Mouse (Mus musculus): ENCODE data around the gene Kcnma1. TPM values are rescaled to one million over a fixed set of nuclear protein-coding genes. Genes with fewer than 3 reads are reported as not detected.

The Kcnma1 gene
- 18.7 and 19.5 TPM in 2 replicates for polyA plus RNA-seq (2015; fragmentation: Nextera tagmentation; extraction: Ambion mirVana)

DNA sequence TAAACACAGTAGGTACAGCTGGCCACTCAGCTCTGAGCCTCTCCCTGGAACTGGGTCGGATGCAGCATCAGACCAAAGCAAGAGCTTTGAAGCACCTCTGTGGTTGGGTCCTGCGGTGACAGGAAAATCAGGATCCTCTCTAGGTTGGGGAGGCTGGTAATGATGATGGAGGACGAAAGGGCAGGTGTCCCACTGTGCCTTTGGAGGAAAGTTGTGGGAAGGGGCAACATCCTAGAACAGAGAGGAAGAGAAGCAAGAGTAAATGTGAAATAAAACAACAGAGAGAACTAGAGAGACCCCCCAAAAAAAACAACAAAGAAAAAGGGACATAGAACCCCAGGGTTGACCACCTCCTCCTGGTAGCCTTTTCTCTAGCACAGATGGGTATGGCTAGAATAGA lies at the start of gene Kcnma1:
Gene Kcnma1 (minus strand): TSS at position 101 of the 400 bp plus-strand sequence.
- no peak for ATAC-seq (replicated peaks)
- Histone ChIP-seq H3K9me3 (no peaks in the 10 kb centered on the region), H3K36me3 (replicated peaks) (no peaks in the 10 kb centered on the region), H3K9ac (no peak within 1 kb of the TSS), H3K4me3 (no peak within 1 kb of the TSS), H3K27ac (no peak within 1 kb of the TSS), H3K4me2 (no peak within 1 kb of the TSS), H3K4me1 (no peaks in the 10 kb centered on the region), H3K27me3 (replicated peaks) (peaks cover 2% of the 10 kb centered on the region)
- 63% methylated on average over 3 of the region's 3 CpGs for WGBS

DNA sequence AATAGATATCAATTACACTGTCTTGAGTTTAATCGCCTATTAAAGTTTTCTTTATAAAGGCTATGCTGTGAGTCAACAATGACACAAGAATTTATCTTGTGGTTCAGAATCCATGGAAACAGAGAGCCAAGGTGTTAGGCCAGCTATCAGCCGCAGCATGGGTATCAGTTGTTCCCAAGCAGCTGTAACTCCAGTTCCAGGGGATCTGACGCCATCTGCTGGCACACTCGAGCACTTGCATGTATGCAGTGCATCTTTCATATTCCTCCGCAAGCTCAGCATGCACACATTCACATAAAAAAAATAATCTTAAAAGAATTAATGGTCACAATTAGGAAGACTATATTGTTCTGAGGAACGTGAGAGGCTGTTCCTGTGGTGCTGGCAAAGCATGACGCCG lies 45.5 kb upstream of the Kcnma1 start:
- no peaks in the 10 kb centered on the region for H3K36me3 ChIP-seq (replicated peaks)
- H3K9me3 ChIP-seq: no peaks in the 10 kb centered on the region
- no peaks in the 10 kb centered on the region for H3K27me3 ChIP-seq (replicated peaks)
- no peak overlapping the region for H3K4me2 ChIP-seq
- no peak overlapping the region for H3K9ac ChIP-seq
- H3K27ac ChIP-seq: no peak overlapping the region
- WGBS: 34% methylated on average over 8 of the region's 8 CpGs
- no peaks in the 10 kb centered on the region for H3K4me1 ChIP-seq
- ATAC-seq (replicated peaks): no peak
- H3K4me3 ChIP-seq: no peak overlapping the region

DNA sequence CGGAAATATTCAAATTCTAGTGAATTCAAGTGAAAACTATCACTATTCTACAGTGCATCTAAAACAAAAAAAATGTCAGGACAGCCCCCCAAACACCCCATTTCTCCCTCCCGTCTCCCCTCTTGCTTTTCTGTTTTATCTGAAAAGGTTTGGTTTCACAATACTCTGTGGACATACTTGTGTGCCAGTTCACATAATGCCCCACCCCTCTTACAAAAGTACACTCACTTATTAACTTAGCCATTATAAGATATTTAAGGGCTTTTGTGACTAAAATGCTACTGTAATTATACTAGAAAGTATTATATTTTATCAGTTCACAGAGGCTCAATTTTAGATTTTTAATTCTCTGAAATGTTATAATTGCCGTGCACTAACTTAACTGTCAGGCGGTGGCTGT lies 45.0 kb upstream of the Kcnma1 start:
- Histone ChIP-seq H3K4me3 (no peak overlapping the region), H3K27me3 (replicated peaks) (no peaks in the 10 kb centered on the region), H3K9ac (no peak overlapping the region), H3K4me2 (no peak overlapping the region), H3K4me1 (no peaks in the 10 kb centered on the region), H3K27ac (no peak overlapping the region), H3K9me3 (no peaks in the 10 kb centered on the region), H3K36me3 (replicated peaks) (no peaks in the 10 kb centered on the region)
- 84% methylated on average over 4 of the region's 4 CpGs for WGBS
- no peak for ATAC-seq (replicated peaks)

DNA sequence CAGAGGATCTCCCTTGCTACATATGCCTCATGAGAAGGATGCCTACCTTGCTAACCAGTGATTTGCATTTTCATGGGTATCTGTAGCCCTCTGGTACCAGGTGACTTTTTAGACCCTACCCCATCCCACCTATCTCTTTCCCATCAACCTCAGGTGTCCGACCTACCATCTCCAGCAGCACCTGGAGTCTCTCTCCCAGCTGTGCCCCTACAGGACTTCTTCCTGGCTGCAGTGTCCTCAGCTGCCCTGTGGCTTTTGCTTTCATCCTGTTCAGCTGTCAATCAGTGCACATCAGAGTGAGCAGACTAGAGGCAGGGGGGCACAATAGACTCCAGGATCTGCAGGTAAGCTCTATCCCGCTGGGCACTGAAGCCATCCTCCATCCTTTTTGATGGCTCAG lies 37.5 kb upstream of the Kcnma1 start:
- H3K4me2 ChIP-seq: no peak overlapping the region
- no peak overlapping the region for H3K4me3 ChIP-seq
- no peak for ATAC-seq (replicated peaks)
- no peaks in the 10 kb centered on the region for H3K27me3 ChIP-seq (replicated peaks)
- no peak overlapping the region for H3K9ac ChIP-seq
- H3K4me1 ChIP-seq: no peaks in the 10 kb centered on the region
- H3K36me3 ChIP-seq (replicated peaks): no peaks in the 10 kb centered on the region
- WGBS: 81% methylated on average over 2 of the region's 2 CpGs
- no peak overlapping the region for H3K27ac ChIP-seq
- no peaks in the 10 kb centered on the region for H3K9me3 ChIP-seq

DNA sequence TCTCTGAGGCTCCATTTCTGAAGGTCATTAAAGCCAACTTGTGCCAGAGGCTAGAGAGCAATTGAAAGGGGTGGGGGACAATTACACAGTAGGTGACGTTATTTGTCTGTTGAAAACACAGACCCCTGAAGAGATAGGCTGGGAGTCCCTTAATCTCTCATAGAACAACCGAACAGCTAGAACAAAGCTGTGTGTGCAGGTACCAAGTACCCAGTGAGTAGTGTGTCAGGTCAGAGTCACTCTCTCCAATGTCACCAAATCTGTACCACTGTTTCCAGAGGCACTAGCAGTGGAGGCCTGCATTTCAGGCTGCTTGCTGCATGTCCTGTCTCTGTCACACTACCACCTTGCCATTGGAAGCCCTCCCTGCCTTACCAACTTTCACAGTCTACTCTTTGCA lies 22.3 kb upstream of the Kcnma1 start:
- Histone ChIP-seq H3K27me3 (replicated peaks) (no peaks in the 10 kb centered on the region), H3K4me1 (peaks cover 8% of the 10 kb centered on the region; the same call in 1 of the 2 replicates), H3K27ac (no peak overlapping the region), H3K4me3 (no peak overlapping the region), H3K9ac (no peak overlapping the region), H3K9me3 (no peaks in the 10 kb centered on the region), H3K4me2 (no peak overlapping the region), H3K36me3 (replicated peaks) (no peaks in the 10 kb centered on the region)
- no peak for ATAC-seq (replicated peaks)
- WGBS: 32% methylated on average over 2 of the region's 2 CpGs

DNA sequence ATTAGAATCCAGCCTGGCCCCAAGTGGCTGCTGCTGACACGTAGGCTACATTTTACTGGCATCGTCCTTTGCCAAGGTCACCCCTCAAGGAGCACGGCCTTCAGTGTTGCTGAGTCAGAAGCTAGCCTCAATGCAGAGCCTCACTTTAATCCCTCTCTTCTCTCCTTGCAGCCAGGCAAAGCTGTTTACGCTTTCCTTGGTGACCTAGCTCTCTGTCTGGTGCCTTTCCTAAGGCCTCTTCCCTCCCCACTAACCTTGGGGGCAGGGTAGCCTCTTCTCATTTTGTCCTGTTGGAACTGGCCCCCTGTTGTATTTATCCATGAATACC lies 21.9 kb upstream of the Kcnma1 start:
- H3K4me2 ChIP-seq: no peak overlapping the region
- no peak for ATAC-seq (replicated peaks)
- H3K36me3 ChIP-seq (replicated peaks): no peaks in the 10 kb centered on the region
- no peak overlapping the region for H3K27ac ChIP-seq
- WGBS: 19% methylated on average over 4 of the region's 4 CpGs
- no peaks in the 10 kb centered on the region for H3K9me3 ChIP-seq
- peaks cover 8% of the 10 kb centered on the region; the same call in 1 of the 2 replicates for H3K4me1 ChIP-seq
- H3K27me3 ChIP-seq (replicated peaks): no peaks in the 10 kb centered on the region
- H3K4me3 ChIP-seq: no peak overlapping the region
- H3K9ac ChIP-seq: no peak overlapping the region

DNA sequence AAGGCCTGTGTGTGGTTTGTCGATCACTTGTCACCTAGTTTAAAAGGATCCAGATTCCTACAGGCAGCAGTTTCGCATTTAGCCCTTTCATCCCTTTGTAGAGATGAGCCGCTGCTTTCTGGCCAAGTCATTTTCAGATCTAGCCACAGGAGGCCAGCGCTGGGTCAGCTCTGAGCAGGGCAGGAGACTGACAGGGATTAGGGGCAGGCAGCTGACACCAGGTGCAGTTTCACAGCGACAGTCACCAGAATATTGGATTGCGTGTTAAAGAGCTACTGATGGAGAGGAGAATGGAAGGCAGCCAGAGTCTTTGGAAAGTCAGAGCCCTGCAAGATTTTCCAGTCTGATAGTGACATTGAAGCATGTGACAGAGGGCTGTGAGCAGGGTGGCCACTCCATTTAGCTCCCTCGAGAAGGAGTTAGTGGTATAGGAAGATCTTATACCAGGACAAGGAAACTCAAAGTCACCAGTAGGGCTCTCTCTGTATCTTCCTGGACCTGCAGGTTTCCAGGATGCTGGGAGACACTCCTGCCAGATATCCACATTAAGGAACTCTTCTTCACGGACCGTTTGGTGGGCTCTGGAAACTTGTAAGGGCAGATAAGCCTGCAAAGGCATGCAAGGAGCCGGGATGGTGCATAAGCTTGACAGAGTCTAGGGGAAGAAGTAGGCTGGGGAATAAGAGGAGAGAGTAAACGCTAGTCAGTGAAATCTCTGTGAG lies 21.4 kb upstream of the Kcnma1 start:
- H3K4me1 ChIP-seq: peaks cover 8% of the 10 kb centered on the region; the same call in 1 of the 2 replicates
- H3K9ac ChIP-seq: no peak overlapping the region
- ATAC-seq (replicated peaks): no peak
- H3K9me3 ChIP-seq: no peaks in the 10 kb centered on the region
- WGBS: 12% methylated on average over 11 of the region's 11 CpGs
- H3K36me3 ChIP-seq (replicated peaks): no peaks in the 10 kb centered on the region
- no peak overlapping the region for H3K27ac ChIP-seq
- H3K4me3 ChIP-seq: no peak overlapping the region
- no peaks in the 10 kb centered on the region for H3K27me3 ChIP-seq (replicated peaks)
- H3K4me2 ChIP-seq: no peak overlapping the region

DNA sequence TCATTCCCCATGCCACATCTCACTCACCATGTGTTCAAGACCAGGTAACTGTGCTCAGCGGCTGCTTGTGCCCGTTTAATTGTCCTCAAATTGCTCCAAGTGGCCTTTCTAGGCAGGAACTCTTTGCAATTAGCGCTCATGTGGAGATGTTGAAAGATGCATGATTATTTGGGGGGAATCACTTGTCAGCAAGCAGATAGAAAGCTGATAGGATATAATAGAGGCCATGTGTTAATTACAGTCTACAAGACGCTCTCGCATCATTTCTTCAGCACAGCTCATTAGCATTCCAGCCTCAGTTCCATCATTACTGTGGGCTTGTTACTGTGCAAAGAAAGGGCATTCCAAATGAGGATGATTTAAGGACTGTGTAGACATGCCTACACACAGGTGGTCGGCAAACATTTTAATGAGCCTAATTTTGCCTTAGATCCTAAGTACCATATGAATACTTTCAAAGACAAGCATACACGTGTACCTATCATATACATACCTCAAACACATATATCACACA lies 18.6 kb upstream of the Kcnma1 start:
- no peak for ATAC-seq (replicated peaks)
- Histone ChIP-seq H3K36me3 (replicated peaks) (no peaks in the 10 kb centered on the region), H3K4me3 (no peak overlapping the region), H3K9me3 (no peaks in the 10 kb centered on the region), H3K4me1 (peaks cover 8% of the 10 kb centered on the region; the same call in 1 of the 2 replicates), H3K9ac (no peak overlapping the region), H3K4me2 (no peak overlapping the region), H3K27me3 (replicated peaks) (no peaks in the 10 kb centered on the region), H3K27ac (no peak overlapping the region)
- WGBS: 79% methylated on average over 7 of the region's 7 CpGs

DNA sequence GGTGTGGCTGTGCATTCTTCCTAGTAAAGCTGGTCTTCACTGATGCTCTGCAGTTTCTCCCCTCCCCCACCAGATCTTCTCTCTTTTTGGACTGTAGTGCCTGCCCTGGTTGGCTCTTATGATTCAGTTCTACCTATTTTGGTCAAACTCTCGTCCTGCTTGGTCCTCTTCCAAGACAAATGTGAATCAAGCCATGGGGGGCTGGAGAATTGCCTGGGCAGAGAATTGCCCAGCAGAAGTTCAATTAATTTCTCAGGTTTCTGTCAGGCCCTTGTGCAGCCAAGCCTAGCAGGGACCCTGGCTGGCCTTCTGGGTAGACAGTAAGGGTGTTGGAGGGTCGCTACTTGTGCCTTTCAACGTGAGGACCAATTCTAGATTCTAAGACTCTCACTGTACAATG lies 17.9 kb upstream of the Kcnma1 start:
- no peak overlapping the region for H3K4me2 ChIP-seq
- H3K4me1 ChIP-seq: peaks cover 8% of the 10 kb centered on the region; the same call in 1 of the 2 replicates
- peaks cover 2% of the 10 kb centered on the region; the same call in 1 of the 2 replicates for H3K9me3 ChIP-seq
- no peaks in the 10 kb centered on the region for H3K27me3 ChIP-seq (replicated peaks)
- H3K9ac ChIP-seq: no peak overlapping the region
- WGBS: 63% methylated on average over 3 of the region's 3 CpGs
- H3K4me3 ChIP-seq: no peak overlapping the region
- ATAC-seq (replicated peaks): no peak
- H3K27ac ChIP-seq: no peak overlapping the region
- H3K36me3 ChIP-seq (replicated peaks): no peaks in the 10 kb centered on the region

DNA sequence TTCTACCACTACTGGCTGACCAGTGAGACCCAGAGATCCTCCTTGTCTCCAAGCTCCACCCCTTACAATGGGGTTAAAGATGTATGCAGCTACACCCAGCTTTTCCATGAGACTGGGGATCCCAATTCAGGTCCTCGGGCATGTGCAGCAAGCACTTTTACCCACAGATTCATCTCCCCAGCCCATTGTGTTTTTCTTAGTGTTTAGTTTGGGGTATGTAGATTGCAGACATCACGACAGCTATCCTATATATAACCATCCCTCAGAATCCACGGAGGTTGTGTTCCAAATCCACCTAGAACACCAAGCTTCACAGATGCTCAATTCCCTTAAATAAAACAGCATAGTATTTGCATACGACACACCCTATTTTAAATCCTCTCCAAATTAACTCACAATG lies 6.4 kb upstream of the Kcnma1 start:
- Histone ChIP-seq H3K4me1 (no peaks in the 10 kb centered on the region), H3K27me3 (replicated peaks) (no peaks in the 10 kb centered on the region)
- whole genome bisulfite sequencing: 83% methylated on average over 4 of the region's 4 CpGs

DNA sequence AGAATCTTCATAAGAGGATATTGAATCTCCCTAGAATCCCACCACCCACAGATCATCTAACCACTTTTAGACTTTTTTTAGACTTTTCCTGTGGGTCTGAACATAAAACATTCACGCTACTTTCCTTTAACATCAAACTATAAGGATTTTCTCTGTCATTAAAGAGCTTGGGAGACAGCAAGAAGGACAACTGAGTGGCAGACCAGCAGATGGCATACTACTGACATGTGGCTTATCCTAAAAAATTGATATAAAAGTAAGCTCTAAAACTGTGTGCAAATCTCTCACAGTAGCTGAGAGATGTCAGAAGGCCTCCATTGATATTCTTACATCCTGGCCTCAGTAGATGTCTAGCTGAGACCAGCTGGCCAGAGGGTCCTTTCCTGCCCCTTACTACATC lies 4.3 kb downstream of the Kcnma1 start:
- 75% methylated on average over 1 of the region's 1 CpGs for WGBS
- H3K36me3 ChIP-seq (replicated peaks): no peaks in the 10 kb centered on the region
- H3K4me1 ChIP-seq: peaks cover 5% of the 10 kb centered on the region; the same call in 1 of the 2 replicates
- H3K9ac ChIP-seq: no peak overlapping the region
- H3K9me3 ChIP-seq: no peaks in the 10 kb centered on the region
- no peak overlapping the region for H3K4me2 ChIP-seq
- no peak overlapping the region for H3K4me3 ChIP-seq
- peaks cover 17% of the 10 kb centered on the region for H3K27me3 ChIP-seq (replicated peaks)
- no peak for ATAC-seq (replicated peaks)
- no peak overlapping the region for H3K27ac ChIP-seq

More for the DNA sequence above, 6.4 kb upstream of the Kcnma1 start:
- no peak overlapping the region for H3K27ac ChIP-seq
- H3K9me3 ChIP-seq: no peaks in the 10 kb centered on the region
- no peak overlapping the region for H3K9ac ChIP-seq
- no peak for ATAC-seq (replicated peaks)
- no peak overlapping the region for H3K4me2 ChIP-seq
- no peaks in the 10 kb centered on the region for H3K36me3 ChIP-seq (replicated peaks)
- no peak overlapping the region for H3K4me3 ChIP-seq

DNA sequence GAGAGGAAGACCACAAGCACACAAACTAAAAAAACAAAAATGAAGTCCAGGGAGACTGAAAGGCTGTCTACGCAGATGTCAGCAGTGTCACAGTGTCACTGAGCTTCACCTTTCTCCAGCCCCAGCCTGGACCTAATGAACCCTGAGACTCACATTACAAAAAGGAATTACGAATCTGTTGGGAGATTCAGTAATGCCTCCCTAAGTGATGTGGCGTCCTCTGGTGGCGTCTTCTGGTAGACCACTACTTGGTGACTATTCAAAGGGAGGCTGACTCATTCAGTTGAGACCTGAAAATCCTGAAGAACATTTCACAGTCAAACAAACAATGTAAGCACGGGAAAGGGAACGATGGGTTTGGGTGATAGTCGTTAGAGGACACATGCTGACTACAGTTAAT lies 6.0 kb downstream of the Kcnma1 start:
- Histone ChIP-seq H3K4me1 (peaks cover 6% of the 10 kb centered on the region; the same call in 1 of the 2 replicates), H3K27me3 (replicated peaks) (peaks cover 14% of the 10 kb centered on the region; the same call in 1 of the 2 replicates), H3K4me2 (no peak overlapping the region), H3K36me3 (replicated peaks) (no peaks in the 10 kb centered on the region), H3K9ac (no peak overlapping the region), H3K4me3 (no peak overlapping the region), H3K9me3 (no peaks in the 10 kb centered on the region), H3K27ac (no peak overlapping the region)
- ATAC-seq (replicated peaks): no peak
- WGBS: 7% methylated on average over 7 of the region's 7 CpGs

DNA sequence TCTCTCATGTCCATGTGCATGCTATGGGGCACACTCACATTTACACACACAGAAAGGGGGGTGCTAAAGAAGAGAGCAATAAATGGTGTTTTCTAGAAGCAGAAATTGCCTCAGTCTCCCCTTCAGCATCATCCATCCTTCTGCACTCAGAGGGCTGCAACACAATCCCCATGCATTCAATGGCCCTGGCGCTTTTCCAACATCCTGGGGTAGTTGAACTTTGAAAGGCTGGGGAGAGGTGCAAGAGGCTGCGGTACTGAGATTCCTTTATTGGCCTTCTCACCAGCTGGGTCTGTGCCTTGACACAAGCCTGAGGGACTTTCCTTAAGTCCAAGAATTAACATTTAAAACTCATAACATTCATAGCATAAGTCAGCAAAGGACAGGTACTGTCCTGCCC lies 8.0 kb downstream of the Kcnma1 start:
- no peak overlapping the region for H3K4me3 ChIP-seq
- WGBS: 38% methylated on average over 2 of the region's 2 CpGs
- no peak overlapping the region for H3K9ac ChIP-seq
- peaks cover 20% of the 10 kb centered on the region for H3K4me1 ChIP-seq
- no peaks in the 10 kb centered on the region for H3K36me3 ChIP-seq (replicated peaks)
- H3K9me3 ChIP-seq: no peaks in the 10 kb centered on the region
- H3K27ac ChIP-seq: no peak overlapping the region
- no peak overlapping the region for H3K4me2 ChIP-seq
- peaks cover 21% of the 10 kb centered on the region; the same call in 1 of the 2 replicates for H3K27me3 ChIP-seq (replicated peaks)
- ATAC-seq (replicated peaks): no peak
